ENCODE assay signal across 12 mouse cellular contexts in the genomic region with DNA sequence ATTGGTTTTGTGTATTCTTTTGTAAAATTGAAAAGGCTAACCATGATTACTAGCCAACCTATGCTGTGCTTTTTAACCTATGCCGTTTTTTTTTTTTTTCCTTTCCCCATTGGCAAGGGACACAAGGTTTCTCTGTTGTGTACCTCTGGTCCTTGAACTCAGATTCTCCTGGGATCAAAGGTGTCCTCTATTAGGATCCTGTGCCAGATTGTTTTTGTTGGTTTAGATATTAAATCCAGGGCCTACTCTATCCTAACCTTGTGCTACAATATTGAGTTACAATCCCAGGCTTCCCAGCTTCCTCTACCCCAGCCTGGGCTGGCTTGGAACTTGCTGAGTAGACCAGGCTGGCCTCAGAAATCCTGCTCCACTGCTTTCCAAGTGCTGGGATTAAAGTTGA.
"Had no signal": no experiment of that assay in that cellular context is flagged by ENCODE, and none has a peak within 500 bp of the region (broad histone marks: within the 10 kb centered on the region; RNA-seq: fewer than 3 reads in every experiment).

No protein-coding gene starts in this region.

- H3K9me3 ChIP-seq: liver, embryonic 13.5 days; megakaryocyte, embryonic 14.5 days; midbrain, embryonic 10.5 days had no signal

- H3K27me3 ChIP-seq: liver, embryonic 13.5 days; megakaryocyte, embryonic 14.5 days had no signal

- H3K4me1 ChIP-seq: midbrain, embryonic 10.5 days had no signal

- H3K9ac ChIP-seq: liver, embryonic 13.5 days; lung, embryonic 14.5 days had no signal

- ATAC-seq: intestine, postnatal 0 days had no signal

- H3K4me3 ChIP-seq: left cerebral cortex, adult 2 months; liver, embryonic 13.5 days; megakaryocyte, embryonic 14.5 days; midbrain, embryonic 10.5 days had no signal

- H3K27ac ChIP-seq: left cerebral cortex, adult 2 months; liver, embryonic 13.5 days; midbrain, embryonic 10.5 days had no signal

- H3K4me2 ChIP-seq: liver, embryonic 13.5 days; lung, embryonic 14.5 days had no signal

- H3K36me3 ChIP-seq: liver, embryonic 13.5 days; midbrain, embryonic 10.5 days had no signal

- DNase-seq: layer of hippocampus, postnatal 36 days; liver, embryonic 13.5 days; lung, embryonic 14.5 days; lung, postnatal 10 days; lung, postnatal 36 days; midbrain, embryonic 14.5 days; thymus, adult 18-20 months; thymus, postnatal 36 days had no signal
